In the genomic region with DNA sequence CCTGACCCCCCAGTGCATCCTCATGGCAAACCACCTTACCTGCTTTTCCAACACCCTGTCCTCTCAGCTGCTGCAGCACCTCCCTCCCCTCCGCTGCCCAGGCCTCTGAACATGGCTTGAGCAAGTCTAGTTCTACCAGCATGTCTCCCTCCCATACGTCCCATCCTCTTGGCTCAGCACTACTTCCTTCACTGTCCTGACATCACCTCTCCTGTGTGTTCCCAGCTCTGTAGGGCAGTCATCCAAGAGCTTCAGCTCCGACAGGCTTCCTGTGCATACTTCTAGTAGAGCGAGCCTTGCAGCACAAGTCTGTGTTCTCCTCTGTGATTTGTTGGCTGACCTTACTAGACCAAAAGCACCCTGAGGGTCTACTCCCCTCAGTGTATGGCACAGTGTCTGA, we compare ENCODE assay signal across 8 mouse cellular contexts. TPM values are rescaled to one million over a fixed set of nuclear protein-coding genes. Genes with fewer than 3 reads are reported as not detected.
DNase-seq lines count a peak whose midpoint lies in the region; ATAC-seq lines count a peak whose summit lies in the region.

No protein-coding gene starts in this region.

- H3K36me3 ChIP-seq in heart, embryonic 16.5 days (ENCODE audit: control insufficient read depth, insufficient read depth) = peaks cover 20% of the 10 kb centered on the region
- H3K36me3 ChIP-seq in midbrain, embryonic 15.5 days (replicated peaks) = peaks cover 34% of the 10 kb centered on the region; the same call in 1 of the 2 replicates

- peaks cover 40% of the 10 kb centered on the region for H3K4me1 ChIP-seq in brown adipose tissue, adult 24 weeks (ENCODE audit: control insufficient read depth, insufficient read depth, insufficient read length, low read length)
- H3K4me1 ChIP-seq in heart, embryonic 16.5 days (ENCODE audit: control insufficient read depth, insufficient read depth, low read length) = peaks cover 6% of the 10 kb centered on the region
- H3K4me1 ChIP-seq in midbrain, embryonic 15.5 days = no peaks in the 10 kb centered on the region

- WGBS in heart, embryonic 16.5 days = 38% methylated on average over 4 of the region's 4 CpGs
- 92% methylated on average over 4 of the region's 4 CpGs for WGBS in midbrain, embryonic 15.5 days

- peak overlapping the region; percentile 54 for H3K27ac ChIP-seq in brown adipose tissue, adult 24 weeks (replicated peaks; ENCODE audit: low read depth, low read length)
- H3K27ac ChIP-seq in heart, embryonic 16.5 days (ENCODE audit: low read length) = 0 out of 2 replicates have a peak overlapping the region, but pooled peaks have one; percentile 21
- H3K27ac ChIP-seq in midbrain, embryonic 15.5 days = no peak overlapping the region

- no peak overlapping the region; the same call in 1 of the 2 replicates for H3K4me3 ChIP-seq in brown adipose tissue, adult 24 weeks (ENCODE audit: insufficient read depth, low read depth, low read length)
- H3K4me3 ChIP-seq in heart, embryonic 16.5 days (ENCODE audit: low read length) = no peak overlapping the region
- H3K4me3 ChIP-seq in midbrain, embryonic 15.5 days = no peak overlapping the region

- no peak overlapping the region for H3K9ac ChIP-seq in heart, embryonic 16.5 days (ENCODE audit: low read length)
- H3K9ac ChIP-seq in midbrain, embryonic 15.5 days = no peak overlapping the region

- H3K4me2 ChIP-seq in heart, embryonic 16.5 days (ENCODE audit: low read depth, low read length) = no peak overlapping the region
- no peak overlapping the region for H3K4me2 ChIP-seq in midbrain, embryonic 15.5 days

- peak; percentile 53; the same call in 1 of the 2 replicates for ATAC-seq in cerebellum, adult (ENCODE audit: insufficient number of reproducible peaks, low FRiP score, low TSS enrichment)
- no peak; the same call in 1 of the 2 replicates for ATAC-seq in heart, embryonic 16.5 days (replicated peaks; ENCODE audit: extremely low read depth, insufficient read depth, low FRiP score)
- ATAC-seq in midbrain, embryonic 15.5 days (replicated peaks) = no peak

- no peak for DNase-seq in cerebellum, postnatal 4 days (ENCODE audit: low spot score in 2 of 2)
- DNase-seq in left cerebral cortex, postnatal 10 days (ENCODE audit: extremely low spot score in 1 of 2, low spot score in 2 of 2) = peak; percentile 67 to 68
- no peak for DNase-seq in embryo, embryonic 10.5 days (ENCODE audit: low spot score)
- DNase-seq in c-Kit-positive CD71-positive TER-119-positive erythroid progenitor cells, embryonic 14.5 days (ENCODE audit: low spot score) = no peak

- H3K27me3 ChIP-seq in heart, embryonic 16.5 days (ENCODE audit: control insufficient read depth, insufficient read depth, low read length) = no peaks in the 10 kb centered on the region
- no peaks in the 10 kb centered on the region for H3K27me3 ChIP-seq in midbrain, embryonic 15.5 days (replicated peaks)

- intact Hi-C loops in left cerebral cortex, postnatal 10 days (cut with DNase I) = no loop called here

- H3K9me3 ChIP-seq in heart, embryonic 16.5 days (replicated peaks; ENCODE audit: control insufficient read depth, low read length) = no peaks in the 10 kb centered on the region
- no peaks in the 10 kb centered on the region for H3K9me3 ChIP-seq in midbrain, embryonic 15.5 days

RNA-seq across cellular contexts. Expression of gene Degs2, which starts 27.6 kb away (rescaled TPM):
- not detected in 2 replicates for polyA plus RNA-seq in brown adipose tissue, adult 24 weeks (2012; ENCODE audit: insufficient read depth, insufficient read length, missing spikeins)
- 1.5 and 3.0 TPM in 2 replicates for polyA plus RNA-seq in heart, embryonic 16.5 days (2015; fragmentation: Nextera tagmentation; extraction: Ambion mirVana)
- under 1 TPM; 0.49 to 0.63 TPM for total RNA-seq in left cerebral cortex, postnatal 10 days (2021)
- 3.2 and 3.4 TPM in 2 replicates for polyA plus RNA-seq in midbrain, embryonic 15.5 days (2015; fragmentation: Nextera tagmentation; extraction: Ambion mirVana)

Comparison
In these comparisons a context has a peak if more than half of its experiments do, and no peak if none do; other contexts are left out.
1. DNase-seq: peak in left cerebral cortex, postnatal 10 days (2 of 2); none in cerebellum, postnatal 4 days (0 of 2), embryo, embryonic 10.5 days (single experiment) and c-Kit-positive CD71-positive TER-119-positive erythroid progenitor cells, embryonic 14.5 days (single experiment).